Mouse (Mus musculus): ENCODE data around the gene Prickle2. TPM values are rescaled to one million over a fixed set of nuclear protein-coding genes. Genes with fewer than 3 reads are reported as not detected.

Prickle2 gene
- total RNA-seq, 4 experiments from 2014 or later = 1.2 to 1.6 (median 1.3) TPM

GRCm38 (mm10) chr6:92667544-92667943 lies 38.4 kb downstream of the Prickle2 start:
- no peak for DNase-seq (ENCODE audit: low spot score in 2 of 2)

GRCm38 (mm10) chr6:92665530-92665989 lies 40.4 kb downstream of the Prickle2 start:
- DNase-seq (ENCODE audit: low spot score in 2 of 2) = peak; percentile 24 to 34

- DNase-seq (ENCODE audit: low spot score in 2 of 2) = no peak
Observed at GRCm38 (mm10) chr6:92663885-92664284, 42.1 kb downstream of the Prickle2 start.

GRCm38 (mm10) chr6:92663433-92663832 lies 42.5 kb downstream of the Prickle2 start:
- no peak for DNase-seq (ENCODE audit: low spot score in 2 of 2)

- DNase-seq (ENCODE audit: low spot score in 2 of 2) = no peak
Observed at GRCm38 (mm10) chr6:92649063-92649462, 56.9 kb downstream of the Prickle2 start.

GRCm38 (mm10) chr6:92648571-92648970 lies 57.4 kb downstream of the Prickle2 start:
- DNase-seq (ENCODE audit: low spot score in 2 of 2) = no peak

- no peak for DNase-seq (ENCODE audit: low spot score in 2 of 2)
Observed at GRCm38 (mm10) chr6:92642929-92643328, 63.0 kb downstream of the Prickle2 start.

GRCm38 (mm10) chr6:92641956-92642355 lies 64.0 kb downstream of the Prickle2 start:
- no peak for DNase-seq (ENCODE audit: low spot score in 2 of 2)

GRCm38 (mm10) chr6:92640896-92641295 lies 65.1 kb downstream of the Prickle2 start:
- DNase-seq (ENCODE audit: low spot score in 2 of 2) = no peak

GRCm38 (mm10) chr6:92636431-92636830 lies 69.5 kb downstream of the Prickle2 start:
- DNase-seq (ENCODE audit: low spot score in 2 of 2) = no peak

- DNase-seq (ENCODE audit: low spot score in 2 of 2) = no peak
Observed at GRCm38 (mm10) chr6:92634876-92635468, 71.0 kb downstream of the Prickle2 start.

- no peak for DNase-seq (ENCODE audit: low spot score in 2 of 2)
Observed at GRCm38 (mm10) chr6:92630991-92631390, 75.0 kb downstream of the Prickle2 start.

GRCm38 (mm10) chr6:92627711-92628110 lies 78.2 kb downstream of the Prickle2 start:
- no peak for DNase-seq (ENCODE audit: low spot score in 2 of 2)

- DNase-seq (ENCODE audit: low spot score in 2 of 2) = no peak
Observed at GRCm38 (mm10) chr6:92627048-92627617, 78.8 kb downstream of the Prickle2 start.

- DNase-seq (ENCODE audit: low spot score in 2 of 2) = no peak
Observed at GRCm38 (mm10) chr6:92625923-92626322, 80.0 kb downstream of the Prickle2 start.

- no peak for DNase-seq (ENCODE audit: low spot score in 2 of 2)
Observed at GRCm38 (mm10) chr6:92624306-92624705, 81.6 kb downstream of the Prickle2 start.

GRCm38 (mm10) chr6:92617183-92617582 lies 88.8 kb downstream of the Prickle2 start:
- no peak for DNase-seq (ENCODE audit: low spot score in 2 of 2)

GRCm38 (mm10) chr6:92614771-92615170 lies 91.2 kb downstream of the Prickle2 start:
- DNase-seq (ENCODE audit: low spot score in 2 of 2) = no peak

GRCm38 (mm10) chr6:92612151-92612769 lies 93.7 kb downstream of the Prickle2 start:
- no peak for DNase-seq (ENCODE audit: low spot score in 2 of 2)

GRCm38 (mm10) chr6:92609682-92610235 lies 96.2 kb downstream of the Prickle2 start:
- no peak for DNase-seq (ENCODE audit: low spot score in 2 of 2)

GRCm38 (mm10) chr6:92609078-92609477 lies 96.9 kb downstream of the Prickle2 start:
- DNase-seq (ENCODE audit: low spot score in 2 of 2) = no peak

GRCm38 (mm10) chr6:92605156-92605555 lies 100.8 kb downstream of the Prickle2 start:
- no peak for DNase-seq (ENCODE audit: low spot score in 2 of 2)

Measured in gastrocnemius, adult 8-10 months (tissue).